Mouse (Mus musculus): ENCODE results near the gene St3gal6. TPM values are rescaled to one million over a fixed set of nuclear protein-coding genes. Genes with fewer than 3 reads are reported as not detected.
"Not testable (repeated sequence)": the region's sequence is repeated elsewhere in the genome, so short reads cannot be mapped to it uniquely, and the experiment has no call there.

Gene St3gal6
- polyA plus RNA-seq, 1 experiment from 2014 or later, result 8.3 TPM

DNA sequence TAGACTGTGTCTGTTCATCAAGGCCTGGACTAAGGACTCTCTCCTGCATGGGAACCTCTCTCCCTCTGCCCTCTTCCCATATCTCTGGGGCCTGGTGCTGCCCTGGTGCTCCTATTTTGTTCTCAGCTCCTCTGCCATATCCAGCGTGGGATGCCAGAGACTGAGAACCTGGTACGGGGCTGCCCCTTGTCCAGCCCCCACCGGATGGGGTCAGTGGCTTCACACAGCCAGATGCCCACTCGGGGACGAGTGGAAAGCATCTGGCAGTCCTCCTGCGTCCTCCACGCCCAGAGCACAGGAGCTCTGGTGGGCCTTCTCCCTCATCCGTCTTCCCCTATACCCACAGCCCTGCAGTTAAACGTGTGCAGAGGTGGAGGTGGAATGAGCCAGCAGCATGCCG is 63.7 kb downstream of the St3gal6 start:
- WGBS, result 95% methylated on average over 10 of the region's 10 CpGs
- H3K36me3 ChIP-seq (ENCODE audit: control insufficient read depth, insufficient read depth, low read length), result peaks cover 46% of the 10 kb centered on the region
- DNase-seq, result no peak

DNA sequence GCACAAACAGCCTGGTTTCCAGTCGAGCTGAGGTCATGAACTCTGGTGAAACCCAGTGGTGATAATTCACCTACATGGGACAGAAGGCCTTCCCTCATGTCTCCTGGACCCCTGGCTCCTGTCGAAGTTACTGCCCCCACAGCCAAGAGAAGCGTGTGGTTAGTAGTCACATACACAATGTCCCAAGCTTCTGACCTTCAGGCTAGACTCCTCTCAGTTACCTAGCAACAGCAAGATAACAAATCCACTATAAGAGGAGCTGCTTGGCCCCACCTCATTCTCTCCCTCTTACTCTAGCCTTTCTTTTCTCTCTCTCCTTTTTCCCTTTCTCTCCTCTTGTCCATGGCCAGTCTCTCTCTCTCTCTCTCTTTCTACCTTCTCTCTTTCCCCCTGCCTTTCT is 64.1 kb downstream of the St3gal6 start:
- ATAC-seq (ENCODE audit: low FRiP score, low TSS enrichment); H3K9me3 ChIP-seq (ENCODE audit: control insufficient read depth, low read length); H3K4me1 ChIP-seq (ENCODE audit: control insufficient read depth, insufficient read depth, low read length); H3K27me3 ChIP-seq (ENCODE audit: control insufficient read depth, insufficient read depth, low read length); H3K4me2 ChIP-seq (ENCODE audit: low read length); H3K4me3 ChIP-seq (replicated peaks; ENCODE audit: low read depth, low read length); H3K27ac ChIP-seq (replicated peaks; ENCODE audit: low read depth, low read length); DNase-seq; H3K9ac ChIP-seq (replicated peaks; ENCODE audit: low read length): not testable (repeated sequence)
- peaks cover 42% of the 10 kb centered on the region for H3K36me3 ChIP-seq (ENCODE audit: control insufficient read depth, insufficient read depth, low read length)
- WGBS, result 49% methylated on average over 3 of the region's 3 CpGs

More for the DNA sequence above, 63.7 kb downstream of the St3gal6 start:
- H3K27me3 ChIP-seq (ENCODE audit: control insufficient read depth, insufficient read depth, low read length), result no peaks in the 10 kb centered on the region
- no peaks in the 10 kb centered on the region for H3K4me1 ChIP-seq (ENCODE audit: control insufficient read depth, insufficient read depth, low read length)
- no peak overlapping the region for H3K4me3 ChIP-seq (replicated peaks; ENCODE audit: low read depth, low read length)
- H3K27ac ChIP-seq (replicated peaks; ENCODE audit: low read depth, low read length), result no peak overlapping the region
- H3K4me2 ChIP-seq (ENCODE audit: low read length), result no peak overlapping the region
- H3K9ac ChIP-seq (replicated peaks; ENCODE audit: low read length), result no peak overlapping the region
- ATAC-seq (ENCODE audit: low FRiP score, low TSS enrichment), result no peak
- no peaks in the 10 kb centered on the region for H3K9me3 ChIP-seq (ENCODE audit: control insufficient read depth, low read length)

DNA sequence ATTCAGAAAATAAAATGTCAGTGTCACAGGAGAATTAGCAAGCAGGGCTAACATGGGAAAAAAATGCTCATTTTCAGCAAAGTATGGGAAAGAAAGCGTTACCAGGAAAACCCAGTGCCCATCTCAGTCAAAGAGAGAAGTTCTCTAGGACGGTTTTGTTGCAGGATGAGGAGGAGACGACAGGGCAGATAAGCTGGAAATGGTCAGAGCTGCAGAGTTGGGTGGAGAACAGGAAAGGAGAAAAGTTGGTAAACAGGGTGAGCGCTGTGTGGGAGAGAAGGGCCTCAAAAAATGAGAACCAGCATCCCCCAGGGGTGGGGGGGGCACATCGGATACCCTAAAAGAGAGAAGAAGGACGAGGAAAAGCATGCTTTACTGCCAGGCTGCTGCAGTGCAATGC is 67.1 kb downstream of the St3gal6 start:
- DNase-seq, result no peak

DNA sequence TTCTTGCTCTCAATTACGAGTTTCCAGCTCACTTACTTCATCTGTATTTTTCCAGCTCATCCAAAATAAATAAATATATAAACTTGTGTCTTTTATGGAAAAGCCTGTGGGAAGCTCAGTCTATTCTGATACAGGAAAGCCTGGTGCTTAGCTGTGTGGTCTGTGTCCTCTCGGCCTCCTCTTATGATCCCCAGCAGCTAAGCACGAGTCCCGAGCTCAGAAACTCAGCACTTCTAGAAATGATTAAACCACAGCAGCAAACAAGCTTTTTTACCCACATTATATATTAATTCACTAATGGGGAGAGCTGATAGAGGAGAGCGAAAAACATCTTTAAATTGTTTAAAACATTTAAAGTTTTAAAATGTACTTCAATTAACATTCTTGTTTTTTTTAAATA is 67.6 kb downstream of the St3gal6 start:
- Histone ChIP-seq H3K4me1 (ENCODE audit: control insufficient read depth, insufficient read depth, low read length) (no peaks in the 10 kb centered on the region), H3K27me3 (ENCODE audit: control insufficient read depth, insufficient read depth, low read length) (no peaks in the 10 kb centered on the region), H3K9me3 (ENCODE audit: control insufficient read depth, low read length) (no peaks in the 10 kb centered on the region), H3K4me3 (replicated peaks; ENCODE audit: low read depth, low read length) (no peak overlapping the region), H3K9ac (replicated peaks; ENCODE audit: low read length) (no peak overlapping the region), H3K36me3 (ENCODE audit: control insufficient read depth, insufficient read depth, low read length) (peaks cover 31% of the 10 kb centered on the region), H3K4me2 (ENCODE audit: low read length) (no peak overlapping the region), H3K27ac (replicated peaks; ENCODE audit: low read depth, low read length) (no peak overlapping the region)
- 93% methylated on average over 5 of the region's 5 CpGs for WGBS
- DNase-seq, result no peak
- no peak for ATAC-seq (ENCODE audit: low FRiP score, low TSS enrichment)

More for the DNA sequence above, 67.1 kb downstream of the St3gal6 start:
- H3K27me3 ChIP-seq (ENCODE audit: control insufficient read depth, insufficient read depth, low read length), result no peaks in the 10 kb centered on the region
- 93% methylated on average over 6 of the region's 6 CpGs for WGBS
- H3K27ac ChIP-seq (replicated peaks; ENCODE audit: low read depth, low read length), result no peak overlapping the region
- ATAC-seq (ENCODE audit: low FRiP score, low TSS enrichment), result no peak
- H3K36me3 ChIP-seq (ENCODE audit: control insufficient read depth, insufficient read depth, low read length), result peaks cover 27% of the 10 kb centered on the region
- no peaks in the 10 kb centered on the region for H3K9me3 ChIP-seq (ENCODE audit: control insufficient read depth, low read length)
- no peak overlapping the region for H3K9ac ChIP-seq (replicated peaks; ENCODE audit: low read length)
- no peak overlapping the region for H3K4me2 ChIP-seq (ENCODE audit: low read length)
- H3K4me3 ChIP-seq (replicated peaks; ENCODE audit: low read depth, low read length), result no peak overlapping the region
- H3K4me1 ChIP-seq (ENCODE audit: control insufficient read depth, insufficient read depth, low read length), result no peaks in the 10 kb centered on the region

DNA sequence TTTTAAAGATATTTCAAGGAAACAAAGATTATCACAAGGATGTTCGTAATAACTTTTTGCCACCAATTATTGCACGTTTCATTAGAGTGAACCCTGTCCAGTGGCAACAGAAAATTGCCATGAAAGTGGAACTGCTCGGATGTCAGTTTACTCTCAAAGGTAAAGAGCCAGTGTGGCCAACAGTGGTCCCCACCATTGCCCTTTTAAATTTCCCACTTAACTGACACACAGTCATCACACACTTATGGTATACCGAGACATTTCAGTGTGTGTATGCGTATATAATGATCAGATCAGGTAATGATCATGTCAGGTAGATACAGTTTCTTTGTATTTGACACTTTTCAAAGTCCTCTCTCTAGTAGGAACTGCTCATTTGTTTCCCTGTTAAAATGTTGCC is 68.9 kb downstream of the St3gal6 start:
- no peaks in the 10 kb centered on the region for H3K4me1 ChIP-seq (ENCODE audit: control insufficient read depth, insufficient read depth, low read length)
- H3K9me3 ChIP-seq (ENCODE audit: control insufficient read depth, low read length), result no peaks in the 10 kb centered on the region
- H3K36me3 ChIP-seq (ENCODE audit: control insufficient read depth, insufficient read depth, low read length), result peaks cover 30% of the 10 kb centered on the region
- H3K4me2 ChIP-seq (ENCODE audit: low read length), result no peak overlapping the region
- no peak overlapping the region for H3K27ac ChIP-seq (replicated peaks; ENCODE audit: low read depth, low read length)
- H3K4me3 ChIP-seq (replicated peaks; ENCODE audit: low read depth, low read length), result no peak overlapping the region
- no peak overlapping the region for H3K9ac ChIP-seq (replicated peaks; ENCODE audit: low read length)
- WGBS, result 89% methylated on average over 5 of the region's 5 CpGs
- no peaks in the 10 kb centered on the region for H3K27me3 ChIP-seq (ENCODE audit: control insufficient read depth, insufficient read depth, low read length)
- no peak for ATAC-seq (ENCODE audit: low FRiP score, low TSS enrichment)
- DNase-seq, result no peak

DNA sequence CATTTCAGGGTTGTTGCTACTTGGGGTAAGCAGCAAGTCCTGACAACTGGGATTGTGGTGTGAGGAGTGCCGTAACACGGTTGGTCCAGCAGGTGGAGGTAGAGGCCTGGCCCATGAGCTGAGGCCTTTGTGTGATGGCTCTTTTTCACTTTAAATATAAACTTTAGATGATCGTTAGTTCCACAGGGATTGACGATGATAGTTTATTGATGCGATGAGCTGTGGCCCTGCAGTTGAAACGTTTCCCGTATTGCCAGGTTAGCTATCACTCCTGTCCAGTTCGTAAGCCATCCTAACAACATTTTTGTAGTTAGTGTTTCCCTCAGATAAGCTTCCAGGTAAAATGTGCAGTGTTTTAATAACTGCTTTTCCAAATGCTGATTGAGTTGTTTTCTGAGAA is 69.4 kb downstream of the St3gal6 start:
- Histone ChIP-seq H3K9me3 (ENCODE audit: control insufficient read depth, low read length) (no peaks in the 10 kb centered on the region), H3K4me1 (ENCODE audit: control insufficient read depth, insufficient read depth, low read length) (no peaks in the 10 kb centered on the region), H3K4me2 (ENCODE audit: low read length) (no peak overlapping the region), H3K27me3 (ENCODE audit: control insufficient read depth, insufficient read depth, low read length) (no peaks in the 10 kb centered on the region), H3K4me3 (replicated peaks; ENCODE audit: low read depth, low read length) (no peak overlapping the region), H3K9ac (replicated peaks; ENCODE audit: low read length) (no peak overlapping the region), H3K36me3 (ENCODE audit: control insufficient read depth, insufficient read depth, low read length) (peaks cover 34% of the 10 kb centered on the region), H3K27ac (replicated peaks; ENCODE audit: low read depth, low read length) (no peak overlapping the region)
- ATAC-seq (ENCODE audit: low FRiP score, low TSS enrichment) (no peak), DNase-seq (peak; percentile 72)
- WGBS, result 81% methylated on average over 8 of the region's 8 CpGs

DNA sequence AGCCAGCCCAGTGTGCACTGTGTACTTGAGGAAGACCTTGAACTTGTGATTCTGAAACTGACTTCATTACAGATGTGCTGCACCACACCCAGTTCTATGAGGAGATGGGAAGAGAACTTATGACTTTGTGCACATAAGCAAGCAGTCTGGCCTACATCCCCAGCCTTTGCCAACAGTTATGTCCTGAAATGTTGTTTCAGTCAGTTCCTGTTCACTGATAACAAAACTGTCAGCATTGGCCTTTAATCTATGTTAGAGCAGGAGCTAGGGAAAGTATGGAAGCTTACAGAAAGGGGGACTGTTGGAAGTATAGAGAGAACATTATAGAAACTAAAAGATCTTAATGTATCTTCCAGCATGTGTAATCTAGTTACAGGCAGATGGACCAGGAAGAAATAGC is 70.2 kb downstream of the St3gal6 start:
- Histone ChIP-seq H3K27me3 (ENCODE audit: control insufficient read depth, insufficient read depth, low read length) (no peaks in the 10 kb centered on the region), H3K4me2 (ENCODE audit: low read length) (no peak overlapping the region), H3K27ac (replicated peaks; ENCODE audit: low read depth, low read length) (no peak overlapping the region), H3K4me1 (ENCODE audit: control insufficient read depth, insufficient read depth, low read length) (no peaks in the 10 kb centered on the region), H3K9me3 (ENCODE audit: control insufficient read depth, low read length) (no peaks in the 10 kb centered on the region), H3K36me3 (ENCODE audit: control insufficient read depth, insufficient read depth, low read length) (peaks cover 38% of the 10 kb centered on the region), H3K4me3 (replicated peaks; ENCODE audit: low read depth, low read length) (no peak overlapping the region), H3K9ac (replicated peaks; ENCODE audit: low read length) (no peak overlapping the region)
- no peak for DNase-seq
- no peak for ATAC-seq (ENCODE audit: low FRiP score, low TSS enrichment)

DNA sequence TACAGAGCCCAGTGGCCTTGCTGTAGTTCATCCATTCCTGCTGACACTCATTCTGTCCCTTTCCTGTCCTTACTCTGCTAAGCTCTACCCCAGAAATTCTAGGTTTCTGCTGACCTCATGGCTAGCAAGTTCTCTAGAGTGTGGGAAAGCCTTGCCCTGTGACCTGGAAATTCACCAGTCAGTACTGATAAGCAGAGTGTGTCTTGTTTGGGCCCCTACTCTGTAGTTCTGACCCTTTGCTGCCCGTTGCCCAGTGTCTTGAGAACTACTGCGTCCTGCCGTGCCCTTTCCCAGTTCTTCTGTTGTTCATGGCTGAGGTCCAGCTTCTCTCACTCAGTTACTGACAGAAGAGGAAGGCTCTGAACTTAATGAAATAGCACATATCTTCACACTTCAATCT is 70.9 kb downstream of the St3gal6 start:
- Histone ChIP-seq H3K36me3 (ENCODE audit: control insufficient read depth, insufficient read depth, low read length) (peaks cover 38% of the 10 kb centered on the region), H3K27ac (replicated peaks; ENCODE audit: low read depth, low read length) (no peak overlapping the region), H3K27me3 (ENCODE audit: control insufficient read depth, insufficient read depth, low read length) (no peaks in the 10 kb centered on the region), H3K9me3 (ENCODE audit: control insufficient read depth, low read length) (no peaks in the 10 kb centered on the region), H3K4me1 (ENCODE audit: control insufficient read depth, insufficient read depth, low read length) (no peaks in the 10 kb centered on the region), H3K4me2 (ENCODE audit: low read length) (no peak overlapping the region), H3K4me3 (replicated peaks; ENCODE audit: low read depth, low read length) (no peak overlapping the region), H3K9ac (replicated peaks; ENCODE audit: low read length) (no peak overlapping the region)
- 92% methylated on average over 3 of the region's 3 CpGs for WGBS
- no peak for DNase-seq
- ATAC-seq (ENCODE audit: low FRiP score, low TSS enrichment), result no peak

DNA sequence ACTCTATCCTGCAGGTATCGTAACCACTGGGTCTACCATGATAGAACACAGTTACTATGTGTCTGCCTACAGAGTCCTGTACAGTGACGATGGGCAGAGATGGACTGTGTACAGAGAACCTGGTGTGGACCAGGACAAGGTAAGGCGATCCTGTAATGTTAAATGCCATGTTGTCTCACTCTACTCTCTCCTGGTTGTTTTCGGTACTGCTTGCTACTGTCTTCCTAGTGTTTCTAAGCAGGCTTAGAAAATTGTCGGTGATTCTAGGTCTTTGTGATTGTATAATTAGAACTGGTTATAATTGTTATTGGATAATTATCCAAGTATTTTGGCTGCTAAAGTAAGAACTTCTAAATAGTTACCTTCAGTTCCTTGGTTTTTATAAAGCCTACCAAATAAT is 72.4 kb downstream of the St3gal6 start:
- ATAC-seq (ENCODE audit: low FRiP score, low TSS enrichment), result no peak
- Histone ChIP-seq H3K27ac (replicated peaks; ENCODE audit: low read depth, low read length) (no peak overlapping the region), H3K9me3 (ENCODE audit: control insufficient read depth, low read length) (no peaks in the 10 kb centered on the region), H3K27me3 (ENCODE audit: control insufficient read depth, insufficient read depth, low read length) (no peaks in the 10 kb centered on the region), H3K9ac (replicated peaks; ENCODE audit: low read length) (no peak overlapping the region), H3K4me1 (ENCODE audit: control insufficient read depth, insufficient read depth, low read length) (no peaks in the 10 kb centered on the region), H3K4me3 (replicated peaks; ENCODE audit: low read depth, low read length) (no peak overlapping the region), H3K36me3 (ENCODE audit: control insufficient read depth, insufficient read depth, low read length) (peaks cover 30% of the 10 kb centered on the region), H3K4me2 (ENCODE audit: low read length) (no peak overlapping the region)
- WGBS, result 95% methylated on average over 5 of the region's 5 CpGs
- no peak for DNase-seq
